Mouse (Mus musculus) forebrain, embryonic 11.5 days (tissue): Measurements from ENCODE around the gene Zfp185. TPM values are rescaled to one million over a fixed set of nuclear protein-coding genes. Genes with fewer than 3 reads are reported as not detected.

ENCODE experiments used
- ATAC-seq: fragments of 200-750 bp; cut with Nextera tagmentation; replicated peaks from 2 replicates; pipeline ENCODE4 v1.8.0; 2017; ENCODE audit warnings: moderate TSS enrichment; ENCODE audit not compliant: low FRiP score
- DNase-seq: peaks from one replicate; pipeline ENCODE4 v3.0.0-alpha.2; 2017; ENCODE audit warnings: low spot score
- H3K27ac ChIP-seq: fragments of 300-500 bp; sonication (generic); 2 replicates; pipeline ENCODE4 v1.5.1; 2014; ENCODE audit warnings: low read depth, low read length
- H3K27me3 ChIP-seq: fragments of 300-500 bp; sonication (generic); 2 replicates; pipeline ENCODE4 v1.6.1; 2014; ENCODE audit warnings: mild to moderate bottlenecking, low read length, mixed read lengths; ENCODE audit not compliant: control insufficient read depth, insufficient read depth
- H3K36me3 ChIP-seq: fragments of 300-500 bp; sonication (generic); 2 replicates; pipeline ENCODE4 v1.6.1; 2014; ENCODE audit warnings: mild to moderate bottlenecking, low read length, moderate library complexity, mixed read lengths; ENCODE audit not compliant: control insufficient read depth, insufficient read depth
- H3K4me1 ChIP-seq: fragments of 300-500 bp; sonication (generic); replicated peaks from 2 replicates; pipeline ENCODE4 v1.6.1; 2014; ENCODE audit warnings: low read length, mixed read lengths; ENCODE audit not compliant: control insufficient read depth, insufficient read depth
- H3K4me2 ChIP-seq: fragments of 300-500 bp; sonication (generic); 2 replicates; pipeline ENCODE4 v1.6.1; 2014; ENCODE audit warnings: low read depth, mild to moderate bottlenecking, low read length, moderate library complexity, mixed read lengths; ENCODE audit not compliant: severe bottlenecking
- H3K4me3 ChIP-seq: fragments of 300-500 bp; sonication (generic); 2 replicates; pipeline ENCODE4 v1.5.1; 2014; ENCODE audit warnings: low read depth, low read length
- H3K9ac ChIP-seq: fragments of 300-500 bp; sonication (generic); 2 replicates; pipeline ENCODE4 v1.6.1; 2014; ENCODE audit warnings: low read length
- H3K9me3 ChIP-seq: fragments of 300-500 bp; sonication (generic); 2 replicates; pipeline ENCODE4 v1.6.1; 2016; ENCODE audit warnings: low read length, mixed read lengths; ENCODE audit not compliant: control insufficient read depth
- WGBS: fragments of 180-500 bp; shearing (Covaris S2); extraction: QIAGEN DNeasy Blood & Tissue Kit; methylation state at CpG from one replicate; pipeline ENCODE4 v1.1.7; 2014; 5-methylcytosine and 5-hydroxymethylcytosine counted together
- polyA plus RNA-seq: library from polyadenylated mRNA; unstranded; fragments of >200 nt; fragmentation: Nextera tagmentation; extraction: Ambion mirVana; gene quantifications from 2 replicates; pipeline ENCODE4 v1.2.1, GENCODE M21; 2014

The Zfp185 gene
- 3.9 and 4.0 TPM in 2 replicates for polyA plus RNA-seq

DNA sequence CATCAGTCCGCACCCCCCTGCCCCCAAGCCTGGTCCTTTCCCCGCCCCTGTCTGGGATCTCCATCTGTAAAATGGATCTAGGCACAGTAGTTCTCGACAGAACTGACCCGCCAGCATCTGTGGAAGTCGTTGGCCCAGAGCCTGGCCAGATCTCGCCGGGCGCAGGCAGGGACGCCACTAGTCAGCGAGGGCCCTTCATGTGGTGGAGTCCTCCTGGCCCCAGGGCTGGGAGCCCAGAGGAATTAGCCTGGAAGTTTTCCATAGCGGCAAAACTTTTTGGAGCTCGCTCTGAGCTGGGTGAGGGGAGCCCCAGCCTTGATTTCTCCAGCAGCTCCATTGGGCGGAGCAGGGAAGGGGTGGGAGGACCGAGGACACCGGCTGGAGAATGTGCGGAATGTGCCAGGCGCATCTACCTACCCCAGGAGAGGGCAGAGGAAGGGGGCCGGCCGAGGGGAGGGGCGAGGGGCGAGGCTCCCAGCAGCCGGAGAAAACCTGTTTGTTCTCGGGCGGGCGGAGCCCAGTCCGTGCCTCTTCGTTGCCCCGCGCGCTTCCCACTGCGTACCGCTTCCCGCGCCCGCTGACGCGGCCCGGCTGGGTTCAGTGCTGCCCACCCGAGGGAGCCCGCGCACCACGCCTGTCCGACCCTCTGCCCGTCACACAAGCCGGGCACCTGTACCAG lies at the start of gene Zfp185:
TSS of gene Zfp185 (plus strand) at position 499 of the 679 bp plus-strand sequence.
- peak within 1 kb of the TSS; percentile 23; the same call in 1 of the 2 replicates for H3K9ac ChIP-seq
- DNase-seq: peak; percentile 77

DNA sequence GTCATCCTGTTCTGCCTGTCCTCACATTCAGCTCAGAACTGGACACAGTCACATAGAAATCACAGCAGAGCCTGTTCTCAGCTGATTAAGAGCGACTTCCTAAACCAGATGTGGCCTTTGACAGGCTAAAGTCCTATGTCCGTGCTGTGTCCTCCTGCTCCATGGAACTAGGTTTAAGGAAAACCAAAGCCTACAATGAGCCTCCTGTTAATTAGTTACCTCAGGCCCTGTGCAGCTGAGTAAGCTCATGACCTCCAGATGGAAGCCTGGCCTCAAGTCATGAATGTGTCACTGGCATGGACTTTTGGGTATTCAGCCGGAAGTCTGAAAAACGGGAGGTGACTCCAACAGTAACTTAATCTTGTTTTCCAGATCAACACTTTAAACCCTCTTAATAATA lies 33.7 kb upstream of the Zfp185 start:
- H3K27ac ChIP-seq: no peak overlapping the region
- H3K9me3 ChIP-seq: no peaks in the 10 kb centered on the region
- H3K4me3 ChIP-seq: no peak overlapping the region
- H3K9ac ChIP-seq: no peak overlapping the region
- no peak for ATAC-seq
- no peaks in the 10 kb centered on the region for H3K27me3 ChIP-seq
- H3K4me2 ChIP-seq: no peak overlapping the region
- no peaks in the 10 kb centered on the region; the same call in 1 of the 2 replicates for H3K36me3 ChIP-seq
- no peak for DNase-seq
- H3K4me1 ChIP-seq: no peaks in the 10 kb centered on the region
- 77% methylated on average over 4 of the region's 4 CpGs for WGBS

More for the DNA sequence above, at the start of gene Zfp185:
- Histone ChIP-seq H3K4me2 (peak within 1 kb of the TSS; percentile 59), H3K4me1 (no peaks in the 10 kb centered on the region), H3K27ac (no peak within 1 kb of the TSS), H3K9me3 (no peaks in the 10 kb centered on the region), H3K4me3 (peak within 1 kb of the TSS; percentile 32), H3K27me3 (no peaks in the 10 kb centered on the region), H3K36me3 (no peaks in the 10 kb centered on the region)
- ATAC-seq: peak; percentile 82
- WGBS: 15% methylated on average over 41 of the region's 45 CpGs

DNA sequence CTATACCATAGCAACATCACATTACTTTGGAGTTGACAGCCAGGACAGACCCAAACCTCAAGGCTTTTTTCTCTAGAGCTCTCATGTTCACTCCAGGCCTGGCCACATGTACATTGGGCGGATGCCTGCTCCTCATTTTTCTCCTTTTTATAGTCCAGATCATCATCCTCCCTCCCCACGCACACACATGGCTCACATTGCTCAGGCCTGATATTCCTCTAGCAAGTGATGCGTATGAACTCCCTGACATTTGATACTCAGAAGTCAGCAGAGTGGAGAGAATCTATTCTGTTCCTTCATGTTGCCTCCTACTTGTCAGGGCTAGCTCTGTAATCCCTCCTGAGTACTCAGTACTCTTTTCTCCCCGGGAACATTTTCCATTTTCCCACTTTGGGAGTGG lies 30.7 kb upstream of the Zfp185 start:
- Histone ChIP-seq H3K27me3 (no peaks in the 10 kb centered on the region), H3K9ac (no peak overlapping the region), H3K27ac (no peak overlapping the region), H3K36me3 (no peaks in the 10 kb centered on the region; the same call in 1 of the 2 replicates), H3K9me3 (no peaks in the 10 kb centered on the region), H3K4me1 (no peaks in the 10 kb centered on the region), H3K4me2 (no peak overlapping the region), H3K4me3 (no peak overlapping the region)
- WGBS: 85% methylated on average over 4 of the region's 4 CpGs
- ATAC-seq (no peak), DNase-seq (no peak)

GRCm38 (mm10) chrX:72960431-72960830 lies 26.7 kb upstream of the Zfp185 start:
- WGBS: 86% methylated on average over 4 of the region's 4 CpGs
- H3K36me3 ChIP-seq: no peaks in the 10 kb centered on the region; the same call in 1 of the 2 replicates
- no peak for DNase-seq

GRCm38 (mm10) chrX:72961511-72961910 lies 25.6 kb upstream of the Zfp185 start:
- Histone ChIP-seq H3K27me3 (no peaks in the 10 kb centered on the region), H3K27ac (no peak overlapping the region), H3K36me3 (no peaks in the 10 kb centered on the region; the same call in 1 of the 2 replicates), H3K4me3 (no peak overlapping the region), H3K9me3 (no peaks in the 10 kb centered on the region), H3K9ac (no peak overlapping the region), H3K4me1 (no peaks in the 10 kb centered on the region), H3K4me2 (no peak overlapping the region)
- 77% methylated on average over 3 of the region's 3 CpGs for WGBS
- DNase-seq: no peak
- no peak for ATAC-seq

More at GRCm38 (mm10) chrX:72960431-72960830, 26.7 kb upstream of the Zfp185 start:
- Histone ChIP-seq H3K4me2 (no peak overlapping the region), H3K4me1 (no peaks in the 10 kb centered on the region), H3K4me3 (no peak overlapping the region), H3K27me3 (no peaks in the 10 kb centered on the region), H3K9ac (no peak overlapping the region), H3K9me3 (no peaks in the 10 kb centered on the region), H3K27ac (no peak overlapping the region)
- no peak for ATAC-seq

DNA sequence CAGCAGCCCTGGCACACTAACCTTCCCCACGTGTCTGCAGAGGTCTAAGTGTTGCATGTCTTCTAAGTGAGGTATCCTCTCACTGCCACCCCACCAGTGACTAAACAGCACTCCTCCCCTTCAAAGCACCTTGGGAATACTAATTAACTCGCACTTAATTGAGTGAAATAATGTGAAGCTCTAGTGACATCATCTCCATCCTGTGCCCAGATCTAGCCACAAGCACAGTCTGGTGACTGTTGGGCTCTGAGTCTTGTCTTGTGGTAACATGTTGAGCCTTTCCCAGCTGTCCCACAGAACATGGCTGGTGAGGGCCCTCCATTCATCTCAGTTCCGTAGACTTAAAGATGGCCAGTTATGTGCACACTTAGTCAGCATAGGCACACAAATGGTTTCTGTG lies 24.4 kb upstream of the Zfp185 start:
- H3K4me1 ChIP-seq: no peaks in the 10 kb centered on the region
- whole genome bisulfite sequencing: 82% methylated on average over 3 of the region's 3 CpGs
- DNase-seq (no peak), ATAC-seq (no peak)
- H3K9me3 ChIP-seq: no peaks in the 10 kb centered on the region
- no peak overlapping the region for H3K9ac ChIP-seq
- no peak overlapping the region for H3K4me3 ChIP-seq
- no peak overlapping the region for H3K4me2 ChIP-seq
- no peaks in the 10 kb centered on the region for H3K27me3 ChIP-seq
- no peak overlapping the region for H3K27ac ChIP-seq
- H3K36me3 ChIP-seq: no peaks in the 10 kb centered on the region; the same call in 1 of the 2 replicates

DNA sequence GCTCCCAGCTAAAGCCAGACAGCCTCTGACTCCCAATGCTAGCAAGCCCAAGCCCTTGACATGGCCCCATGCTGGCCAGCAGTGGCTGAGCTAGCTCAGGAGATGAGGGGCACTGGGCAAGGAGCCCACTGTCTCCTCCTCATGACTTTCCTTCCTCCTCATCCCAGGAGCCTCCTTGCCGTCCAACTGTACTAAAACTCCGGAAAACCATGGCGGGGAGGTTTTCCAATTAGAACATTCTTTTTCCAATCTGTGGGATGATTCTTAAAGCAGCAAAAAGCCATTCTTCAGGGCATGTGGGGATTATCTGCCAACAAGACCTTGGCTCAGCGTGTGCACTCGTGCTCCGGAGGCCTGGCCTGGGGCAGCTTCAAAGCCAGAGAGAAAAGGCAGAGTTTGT lies 4.3 kb upstream of the Zfp185 start:
- no peak overlapping the region for H3K4me2 ChIP-seq
- H3K27me3 ChIP-seq: no peaks in the 10 kb centered on the region
- H3K9me3 ChIP-seq: no peaks in the 10 kb centered on the region
- DNase-seq: no peak
- no peak overlapping the region for H3K27ac ChIP-seq
- no peaks in the 10 kb centered on the region for H3K4me1 ChIP-seq
- WGBS: 43% methylated on average over 6 of the region's 6 CpGs
- H3K36me3 ChIP-seq: no peaks in the 10 kb centered on the region
- no peak for ATAC-seq
- no peak overlapping the region for H3K4me3 ChIP-seq
- H3K9ac ChIP-seq: no peak overlapping the region

GRCm38 (mm10) chrX:72985607-72986006 lies 1.5 kb upstream of the Zfp185 start:
- ATAC-seq (no peak), DNase-seq (no peak)
- H3K27ac ChIP-seq: no peak overlapping the region
- no peaks in the 10 kb centered on the region for H3K4me1 ChIP-seq
- no peaks in the 10 kb centered on the region for H3K9me3 ChIP-seq
- no peak overlapping the region for H3K4me3 ChIP-seq
- 79% methylated on average over 2 of the region's 2 CpGs for WGBS
- no peaks in the 10 kb centered on the region for H3K27me3 ChIP-seq
- H3K36me3 ChIP-seq: no peaks in the 10 kb centered on the region
- H3K4me2 ChIP-seq: no peak overlapping the region
- no peak overlapping the region for H3K9ac ChIP-seq

- Histone ChIP-seq H3K9me3 (no peaks in the 10 kb centered on the region), H3K27ac (no peak overlapping the region), H3K36me3 (no peaks in the 10 kb centered on the region), H3K4me3 (peak overlapping the region; percentile 32), H3K4me1 (no peaks in the 10 kb centered on the region), H3K9ac (peak overlapping the region; percentile 23; the same call in 1 of the 2 replicates), H3K27me3 (no peaks in the 10 kb centered on the region), H3K4me2 (peak overlapping the region; percentile 59)
- ATAC-seq: no peak
- WGBS: 25% methylated on average over 14 of the region's 14 CpGs
- no peak for DNase-seq
Measured at GRCm38 (mm10) chrX:72987520-72987905, 374 bp downstream of the Zfp185 start.
